Mouse (Mus musculus) lung, adult 2 months (tissue): ENCODE measurements around the gene Tcf7l2.

Experiments used
- CTCF ChIP-seq: fragments of 200-500 bp; IDR thresholded peaks from 2 replicates; pipeline ENCODE4 v1.5.1; 2011; ENCODE audit warnings: mild to moderate bottlenecking, low read length, control low read depth; ENCODE audit not compliant: insufficient read depth
- POLR2A ChIP-seq: fragments of 200-500 bp; IDR thresholded peaks from 2 replicates; pipeline ENCODE4 v1.6.1; 2011; ENCODE audit warnings: low read depth, mild to moderate bottlenecking, control low read depth, low read length, borderline replicate concordance; ENCODE audit errors: extremely low read depth

DNA sequence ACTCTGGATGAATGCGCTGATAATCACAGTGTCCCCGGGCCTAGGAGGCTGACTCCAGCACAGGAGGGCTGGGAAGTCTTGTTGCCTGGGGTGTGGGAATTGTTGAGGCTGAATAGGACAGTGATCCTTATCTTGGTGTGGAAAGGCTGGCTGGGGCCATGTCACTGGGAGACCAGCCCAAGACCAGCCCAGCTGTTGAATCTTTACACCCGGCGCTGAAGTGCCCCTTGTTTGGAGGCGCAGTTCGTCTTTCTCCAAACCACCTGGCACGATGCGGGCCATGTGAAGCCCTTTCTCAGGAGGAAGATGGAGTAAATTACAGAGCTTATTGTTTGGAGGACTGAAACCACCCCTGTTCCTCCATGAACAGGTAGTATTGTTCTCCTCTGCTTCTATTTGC, 15.1 kb downstream of the Tcf7l2 start:
- TF ChIP-seq POLR2A (no peak), CTCF (no peak)
